Mouse (Mus musculus) bone marrow, adult 2 months (tissue): ENCODE results near the gene Spata32. TPM values are rescaled to one million over a fixed set of nuclear protein-coding genes. Genes with fewer than 3 reads are reported as not detected.

Experiments used
- H3K27ac ChIP-seq: fragments of 200-500 bp; 2 replicates; pipeline ENCODE4 v1.5.1; 2012; ENCODE audit warnings: low read depth, mild to moderate bottlenecking, control low read depth, inconsistent platforms, low read length; ENCODE audit not compliant: control insufficient read depth, poor library complexity, insufficient read depth
- H3K4me1 ChIP-seq: fragments of 200-500 bp; 2 replicates; pipeline ENCODE4 v1.6.1; 2011; ENCODE audit warnings: low read length; ENCODE audit not compliant: control insufficient read depth, insufficient read depth
- H3K4me3 ChIP-seq: fragments of 200-500 bp; replicated peaks from 2 replicates; pipeline ENCODE3; 2011; ENCODE audit warnings: mild to moderate bottlenecking, low read depth, low read length, control low read depth; ENCODE audit not compliant: control insufficient read depth
- CTCF ChIP-seq: fragments of 200-500 bp; IDR thresholded peaks from 2 replicates; pipeline ENCODE4 v1.5.1; 2011; ENCODE audit warnings: low read length, control low read depth; ENCODE audit not compliant: control insufficient read depth, insufficient read depth
- POLR2A ChIP-seq: fragments of 200-500 bp; IDR thresholded peaks from 2 replicates; pipeline ENCODE4 v1.6.1; 2011; ENCODE audit warnings: low read depth, mild to moderate bottlenecking, control low read depth, low read length, borderline replicate concordance; ENCODE audit not compliant: control insufficient read depth
- WGBS: fragments of 180-500 bp; shearing (Covaris S2); methylation state at CpG from one replicate; pipeline ENCODE4 v1.1.7; 2018; 5-methylcytosine and 5-hydroxymethylcytosine counted together
- polyA plus RNA-seq: library from polyadenylated mRNA; stranded (reverse); fragments of >200 nt; gene quantifications from 2 replicates; pipeline ENCODE4 v1.2.4, GENCODE M21; 2011; ENCODE audit warnings: low replicate concordance; ENCODE audit not compliant: missing spikeins, insufficient read depth, insufficient read length

The Spata32 gene
- polyA plus RNA-seq, 1 experiment: not detected

DNA sequence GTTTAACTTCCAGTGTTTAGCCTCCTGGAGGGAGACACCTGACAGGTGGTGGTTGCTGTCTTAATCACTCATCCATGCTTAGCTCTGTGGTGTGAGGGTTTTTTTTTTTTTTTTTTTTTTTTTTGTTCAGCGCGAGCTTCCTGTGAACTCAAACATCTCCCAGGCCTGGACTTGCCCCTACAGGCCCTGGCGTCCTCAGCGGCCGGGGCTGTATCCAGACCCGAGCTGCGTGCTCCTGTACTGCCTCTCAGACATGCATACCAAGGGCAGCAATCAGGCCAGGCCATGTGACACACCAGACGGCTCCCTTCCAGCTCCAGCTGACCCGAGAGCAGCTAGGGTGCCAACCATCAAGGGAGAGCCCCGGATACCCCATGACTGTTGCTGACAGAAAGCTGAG, 18.7 kb upstream of the Spata32 start:
- Histone ChIP-seq H3K27ac (no peak overlapping the region), H3K4me1 (no peaks in the 10 kb centered on the region), H3K4me3 (no peak overlapping the region)
- 79% methylated on average over 10 of the region's 10 CpGs for WGBS
- TF ChIP-seq CTCF (no peak), POLR2A (no peak)

DNA sequence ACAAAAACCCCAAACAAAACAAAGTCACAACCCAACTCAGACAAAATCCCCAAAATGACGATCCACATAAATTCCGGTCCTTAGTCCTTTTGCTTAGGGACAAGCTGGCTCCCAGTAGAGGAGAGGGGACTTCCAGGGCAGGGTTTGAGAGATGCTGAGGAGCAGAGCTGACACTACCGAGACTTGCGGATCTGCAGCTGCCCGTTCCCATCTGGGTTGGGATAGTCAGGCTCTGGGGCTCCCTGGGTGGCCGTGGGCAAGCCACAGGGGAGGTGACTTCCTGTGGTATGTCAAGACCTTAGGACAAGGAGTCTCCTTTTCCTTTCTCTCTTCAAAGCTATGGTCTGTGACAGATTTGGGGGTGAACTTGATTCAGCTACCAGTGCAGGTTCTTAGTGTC, 18.2 kb upstream of the Spata32 start:
- no peak overlapping the region for H3K4me3 ChIP-seq
- H3K27ac ChIP-seq: no peak overlapping the region
- TF ChIP-seq POLR2A (no peak), CTCF (no peak)
- no peaks in the 10 kb centered on the region for H3K4me1 ChIP-seq
- 73% methylated on average over 6 of the region's 6 CpGs for WGBS

DNA sequence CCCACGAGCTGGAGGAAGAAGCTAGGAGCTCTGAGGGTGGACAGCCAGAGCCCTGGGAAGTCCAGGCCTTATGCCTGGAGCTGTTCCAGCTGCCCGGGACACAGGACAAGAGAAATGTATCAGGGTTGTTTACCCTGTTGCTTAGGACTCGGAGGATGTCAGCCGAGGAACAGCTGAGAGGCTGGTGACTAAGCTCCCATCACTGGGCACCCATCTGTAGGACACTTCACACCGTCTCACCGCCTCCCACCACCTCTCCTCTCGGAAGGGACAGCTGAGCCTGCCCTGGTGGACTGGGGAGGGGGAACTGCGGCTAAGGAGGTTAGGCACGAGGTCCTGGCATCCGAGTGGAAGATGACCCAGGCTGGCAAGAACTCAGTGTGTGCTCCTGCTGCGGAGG, 17.5 kb upstream of the Spata32 start:
- WGBS: 77% methylated on average over 11 of the region's 11 CpGs
- TF ChIP-seq POLR2A (0 out of 2 replicates have a peak, but pooled peaks have one; percentile 8), CTCF (no peak)
- Histone ChIP-seq H3K4me3 (no peak overlapping the region), H3K27ac (no peak overlapping the region), H3K4me1 (no peaks in the 10 kb centered on the region)

GRCm38 (mm10) chr11:103234447-103234846, 16.2 kb upstream of the Spata32 start:
- no peak overlapping the region for H3K27ac ChIP-seq
- no peak overlapping the region for H3K4me3 ChIP-seq
- WGBS: 88% methylated on average over 1 of the region's 1 CpGs
- no peaks in the 10 kb centered on the region for H3K4me1 ChIP-seq
- TF ChIP-seq POLR2A (no peak), CTCF (no peak)

DNA sequence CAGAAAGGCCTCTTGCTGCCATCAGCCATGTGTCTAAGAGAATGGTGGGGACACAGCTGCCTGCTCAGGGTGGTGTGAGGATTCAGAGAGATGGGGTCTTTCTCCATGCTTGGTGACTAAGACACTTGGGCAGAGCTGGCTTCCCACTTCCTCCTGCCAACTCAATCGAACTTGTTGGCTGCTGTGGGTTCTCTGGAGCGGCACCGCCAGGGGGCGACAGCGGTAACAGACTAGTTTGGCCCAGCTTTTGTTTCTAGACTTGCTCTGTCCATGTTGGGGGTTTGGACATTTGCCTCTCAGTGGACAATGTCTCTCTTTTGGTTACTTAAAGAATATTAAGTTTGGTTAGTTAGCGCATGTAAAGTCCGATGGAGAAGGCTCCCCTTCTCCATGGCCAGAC, 14.7 kb upstream of the Spata32 start:
- no peak overlapping the region for H3K27ac ChIP-seq
- no peaks in the 10 kb centered on the region for H3K4me1 ChIP-seq
- TF ChIP-seq CTCF: peak; percentile 91
- no peak for TF ChIP-seq POLR2A
- no peak overlapping the region for H3K4me3 ChIP-seq
- 28% methylated on average over 7 of the region's 7 CpGs for WGBS

- 85% methylated on average over 7 of the region's 7 CpGs for WGBS
- Histone ChIP-seq H3K4me3 (no peak overlapping the region), H3K27ac (no peak overlapping the region), H3K4me1 (no peaks in the 10 kb centered on the region)
- TF ChIP-seq POLR2A: no peak
- no peak for TF ChIP-seq CTCF
Observed at GRCm38 (mm10) chr11:103231367-103231766, 13.1 kb upstream of the Spata32 start.

GRCm38 (mm10) chr11:103230626-103231025, 12.4 kb upstream of the Spata32 start:
- no peak for TF ChIP-seq CTCF
- 0 out of 2 replicates have a peak, but pooled peaks have one; percentile 3 for TF ChIP-seq POLR2A
- Histone ChIP-seq H3K4me1 (no peaks in the 10 kb centered on the region), H3K4me3 (no peak overlapping the region), H3K27ac (no peak overlapping the region)
- 90% methylated on average over 19 of the region's 19 CpGs for WGBS

DNA sequence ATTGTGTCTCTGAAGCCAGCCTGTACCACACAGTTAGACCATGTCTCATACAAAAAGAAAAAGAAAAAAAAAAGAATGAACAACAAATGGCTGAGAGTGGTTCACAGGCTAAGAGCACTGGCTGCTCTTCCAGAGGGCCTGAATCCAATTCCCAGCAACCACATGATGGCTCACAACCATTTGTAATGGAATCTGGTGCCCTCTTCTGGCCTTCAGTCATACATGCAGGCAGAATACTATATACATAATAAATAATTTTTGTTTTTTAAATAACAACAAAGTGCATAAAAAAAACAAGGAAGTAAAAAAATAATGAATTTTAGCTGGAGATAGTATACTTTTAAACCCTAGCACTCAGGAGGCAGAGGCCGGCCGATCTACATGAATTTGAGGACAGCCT, 11.4 kb upstream of the Spata32 start:
- H3K4me1 ChIP-seq: no peaks in the 10 kb centered on the region
- H3K4me3 ChIP-seq: no peak overlapping the region
- no peak for TF ChIP-seq CTCF
- 95% methylated on average over 2 of the region's 2 CpGs for WGBS
- H3K27ac ChIP-seq: no peak overlapping the region

GRCm38 (mm10) chr11:103223951-103224456, 5.8 kb upstream of the Spata32 start:
- 82% methylated on average over 18 of the region's 18 CpGs for WGBS
- no peak overlapping the region for H3K27ac ChIP-seq
- TF ChIP-seq POLR2A: no peak
- TF ChIP-seq CTCF: no peak
- H3K4me3 ChIP-seq: no peak overlapping the region
- no peaks in the 10 kb centered on the region for H3K4me1 ChIP-seq
